Mouse (Mus musculus) cerebellum, postnatal 36 days (tissue): Measurements from ENCODE around the gene Cd151.
A peak's percentile ranks its signal among the peaks of the same experiment; 100 is the strongest.

ENCODE experiments used
- DNase-seq, 2 experiments: peaks; one replicate each; pipeline ENCODE4 v3.0.0; 2021 to 2022; ENCODE audit warnings: mixed read lengths in 2 of 2

Gene Cd151

GRCm38 (mm10) chr7:141475805-141476158, 8.6 kb downstream of the Cd151 start:
- no peak for DNase-seq

GRCm38 (mm10) chr7:141476226-141476980, 9.2 kb downstream of the Cd151 start:
- DNase-seq = no peak

DNA sequence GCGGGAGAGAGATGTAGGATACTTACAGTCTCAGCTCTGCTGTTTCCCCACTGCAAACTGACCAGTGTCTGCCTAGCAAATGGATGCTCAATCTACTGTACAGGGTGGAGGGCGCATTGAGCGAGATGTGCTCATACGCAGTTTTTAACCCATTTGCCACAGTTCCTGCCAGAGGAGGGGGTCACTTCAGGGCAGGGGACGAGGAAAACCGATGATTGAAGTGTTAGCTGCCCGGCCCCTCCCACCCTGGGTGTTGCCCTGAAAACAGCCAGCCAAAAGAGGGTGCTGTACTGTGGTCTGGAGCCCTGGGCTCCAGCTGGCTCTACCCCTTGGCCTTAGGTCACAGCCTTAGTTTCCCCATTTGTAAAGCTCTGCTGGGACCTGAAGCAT, 9.8 kb downstream of the Cd151 start:
- no peak for DNase-seq

DNA sequence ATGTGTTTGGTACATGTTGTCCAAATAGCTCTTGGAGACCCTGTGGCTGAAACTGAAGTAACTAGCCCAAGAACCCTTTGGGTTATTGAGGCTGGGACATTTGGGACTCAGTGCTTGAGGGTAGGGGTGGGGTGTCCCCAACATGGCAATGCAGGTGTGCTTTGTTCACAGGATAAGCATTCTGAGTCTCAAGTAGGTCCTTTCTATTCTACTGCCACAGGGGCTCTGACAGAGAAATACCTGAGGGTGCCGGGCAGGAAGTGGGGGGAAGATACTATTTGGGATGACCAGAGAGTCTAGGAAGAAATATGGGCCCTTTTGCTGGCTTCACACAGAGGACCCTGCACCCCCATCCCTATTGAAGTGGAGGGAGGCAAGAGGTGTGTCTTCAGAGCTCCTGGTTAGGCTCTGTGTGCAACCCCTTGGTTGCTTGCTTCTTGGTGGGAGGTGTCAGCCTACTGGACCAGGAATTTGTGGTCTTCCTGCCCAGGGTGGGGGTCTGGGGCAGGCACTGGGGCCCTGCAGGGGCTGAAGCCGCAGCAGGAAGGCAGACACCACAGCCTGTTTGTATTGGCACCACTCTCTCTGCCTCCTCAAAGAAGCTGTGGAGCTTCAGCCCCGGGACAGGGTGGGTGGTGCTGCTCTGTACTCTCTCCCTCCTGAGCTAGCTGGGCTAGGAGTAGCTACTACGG, 10.5 kb downstream of the Cd151 start:
- DNase-seq = no peak

DNA sequence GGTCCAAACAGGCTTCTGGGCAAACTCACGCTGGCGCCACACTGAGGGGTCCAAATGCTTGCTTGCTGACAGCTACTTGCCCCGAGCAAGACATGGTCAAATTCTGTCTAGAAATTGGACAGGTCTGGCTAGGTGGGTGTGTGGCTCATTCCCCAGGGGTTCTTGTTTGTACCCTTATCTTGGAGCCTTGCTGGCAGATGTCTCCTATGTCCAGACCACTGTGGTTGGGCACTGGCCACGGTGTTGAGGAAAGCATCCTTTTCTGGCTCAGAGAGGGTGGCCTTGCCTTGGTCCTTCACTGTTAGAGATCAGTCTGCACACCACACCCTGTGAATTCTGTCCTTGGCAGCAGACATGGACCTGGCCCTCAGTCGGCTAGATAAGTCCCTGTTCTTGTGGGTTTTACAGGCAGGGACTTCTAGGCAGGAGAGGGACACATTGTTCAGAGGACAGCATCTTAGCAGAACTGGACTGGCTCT, 11.1 kb downstream of the Cd151 start:
- DNase-seq = no peak

DNA sequence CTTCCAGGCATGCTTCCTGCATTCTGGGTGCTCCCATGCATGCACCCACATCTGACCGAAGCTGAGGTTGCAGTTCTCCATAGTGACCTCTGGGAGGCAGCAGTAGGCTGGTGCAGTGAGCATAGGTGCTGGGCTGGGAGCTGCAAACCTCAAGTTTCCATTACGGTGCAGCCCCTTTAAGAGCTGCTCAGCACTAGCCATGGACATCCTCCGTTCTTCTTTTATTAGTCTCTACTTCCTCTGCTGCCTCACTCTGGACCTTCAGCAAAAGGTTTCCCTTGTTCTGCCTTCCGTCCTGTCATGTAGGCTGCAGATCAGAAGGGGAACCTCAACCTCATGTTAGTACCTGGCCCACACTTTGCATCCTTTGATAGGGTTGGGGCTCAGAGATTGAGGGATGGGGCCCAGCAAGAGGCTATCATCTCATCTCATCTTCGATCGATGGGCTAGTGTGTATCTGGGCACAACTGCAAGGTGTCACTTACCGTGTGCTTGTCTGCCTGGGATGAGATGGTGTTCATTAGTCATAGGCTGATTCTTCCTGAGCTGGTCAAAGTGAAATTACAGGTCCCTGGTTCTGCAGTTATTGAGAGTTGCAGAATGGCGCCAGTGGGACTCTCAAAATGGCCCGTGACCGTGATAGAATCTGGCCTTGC, 13.8 kb downstream of the Cd151 start:
- peak; percentile 79 to 88 for DNase-seq

DNA sequence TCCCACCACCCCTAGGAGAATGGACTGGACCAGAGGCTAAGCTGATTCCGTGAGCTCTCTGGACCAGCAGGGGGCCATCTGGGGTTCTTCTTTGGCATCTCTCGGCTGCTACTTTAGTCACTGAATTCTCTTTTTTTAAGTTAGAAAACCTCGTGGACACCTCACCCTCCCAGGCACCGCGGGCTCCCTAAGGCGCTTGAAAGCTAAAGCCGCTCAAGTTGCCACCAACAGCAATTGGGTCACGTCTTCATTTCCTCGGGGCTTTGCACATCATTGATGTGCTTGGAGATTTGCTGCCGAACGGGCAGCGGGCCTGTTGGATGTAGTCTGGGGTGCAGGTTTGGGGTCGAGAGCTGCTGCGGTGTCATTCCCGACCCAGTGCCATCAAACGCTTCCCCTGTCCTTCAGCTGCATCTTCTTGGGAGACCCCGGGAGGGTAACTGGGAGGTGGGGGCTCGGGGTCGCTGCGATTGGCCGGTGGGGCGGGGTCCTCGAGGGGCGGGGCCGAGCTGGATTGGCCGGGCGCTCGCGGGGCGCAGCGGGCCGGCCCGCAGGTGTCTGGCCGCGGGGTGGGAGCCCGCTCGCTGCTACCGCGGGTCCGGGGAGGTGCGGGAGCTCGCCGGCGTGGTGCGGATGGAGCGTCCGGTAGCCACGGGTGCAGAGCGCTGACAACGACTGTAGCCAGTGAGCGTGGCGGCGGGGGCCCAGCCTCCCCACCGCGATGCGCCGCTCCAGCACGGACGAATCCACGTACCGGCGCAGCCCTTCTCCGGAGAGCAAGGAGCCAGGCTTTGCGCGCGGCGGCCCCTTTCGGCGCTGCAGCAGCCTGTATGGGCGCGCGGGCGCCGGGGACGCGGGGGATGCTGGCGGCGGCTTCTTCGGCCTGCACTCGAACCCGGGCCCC, 14.6 kb downstream of the Cd151 start:
- DNase-seq = peak; percentile 74 to 82

DNA sequence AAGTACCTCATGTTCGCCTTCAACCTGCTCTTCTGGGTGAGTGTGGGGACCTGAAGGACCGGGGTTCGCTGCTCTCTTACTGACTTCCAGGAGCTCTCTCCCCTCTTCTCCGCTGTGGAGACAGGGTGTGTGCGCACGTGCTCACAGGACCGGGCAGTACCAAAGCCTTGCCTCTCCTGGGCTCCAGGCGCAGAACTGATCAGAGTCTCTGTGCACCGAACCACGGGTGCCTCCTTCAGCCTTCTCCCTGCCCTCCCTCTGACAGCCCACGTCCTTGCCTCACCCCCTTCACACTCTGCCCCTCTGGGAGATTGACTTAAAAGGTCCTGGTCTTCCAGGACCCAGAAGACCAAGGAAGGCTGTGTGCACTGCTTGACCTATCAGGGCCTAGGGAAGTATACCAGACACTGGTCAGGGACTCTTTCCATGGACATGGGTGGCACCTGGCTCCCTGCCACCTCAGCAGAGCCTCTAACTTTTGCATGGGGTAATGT, 15.4 kb downstream of the Cd151 start:
- DNase-seq = peak in 1 of 2 experiments; percentile 49

GRCm38 (mm10) chr7:141483114-141483653, 16.0 kb downstream of the Cd151 start:
- no peak for DNase-seq

DNA sequence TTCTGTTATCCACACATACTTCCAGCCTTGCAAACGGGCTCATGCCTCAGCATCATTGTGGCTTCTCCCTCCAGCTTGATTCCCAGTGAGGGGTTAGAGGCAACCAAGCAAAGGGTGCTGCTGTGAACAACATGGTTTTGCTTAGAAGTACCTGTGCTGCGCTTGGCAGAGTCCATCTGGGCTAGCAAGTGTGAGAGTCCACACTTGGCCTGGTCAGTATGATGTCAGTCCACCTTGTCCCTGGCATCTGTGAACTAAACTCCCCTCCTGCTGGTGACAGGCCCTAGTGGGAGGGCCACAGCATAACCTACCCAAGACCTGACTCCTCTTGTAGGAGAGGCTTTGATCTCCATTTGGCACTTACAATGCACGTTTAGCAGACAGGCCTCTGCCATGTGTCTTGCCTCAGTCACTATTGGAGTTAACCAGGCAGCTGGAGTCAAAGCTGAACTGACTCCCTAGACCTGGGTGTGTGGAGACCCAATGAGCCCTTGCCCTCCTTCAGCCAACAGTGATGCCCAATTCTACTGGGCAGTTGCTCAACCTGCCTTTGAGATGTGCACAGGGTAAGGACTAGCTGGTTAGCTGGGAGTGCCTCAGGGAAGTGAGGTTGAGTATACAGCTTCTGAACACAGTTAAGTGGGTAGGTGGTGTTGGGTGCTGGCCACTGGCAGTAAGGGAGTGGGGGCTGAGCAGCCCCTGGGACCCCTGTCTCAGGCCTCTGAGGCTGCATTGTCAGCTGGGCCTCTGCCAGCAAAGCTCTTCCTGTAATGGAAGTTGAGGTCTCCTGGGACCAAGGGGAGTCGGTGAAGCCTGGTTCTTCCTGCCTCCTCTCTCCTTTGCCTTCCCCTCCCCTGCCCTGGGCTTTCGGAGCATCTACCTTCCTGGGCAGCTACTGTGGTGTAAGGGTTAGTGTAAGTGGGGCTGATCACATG, 17.3 kb downstream of the Cd151 start:
- peak in 1 of 2 experiments; percentile 46 for DNase-seq

DNA sequence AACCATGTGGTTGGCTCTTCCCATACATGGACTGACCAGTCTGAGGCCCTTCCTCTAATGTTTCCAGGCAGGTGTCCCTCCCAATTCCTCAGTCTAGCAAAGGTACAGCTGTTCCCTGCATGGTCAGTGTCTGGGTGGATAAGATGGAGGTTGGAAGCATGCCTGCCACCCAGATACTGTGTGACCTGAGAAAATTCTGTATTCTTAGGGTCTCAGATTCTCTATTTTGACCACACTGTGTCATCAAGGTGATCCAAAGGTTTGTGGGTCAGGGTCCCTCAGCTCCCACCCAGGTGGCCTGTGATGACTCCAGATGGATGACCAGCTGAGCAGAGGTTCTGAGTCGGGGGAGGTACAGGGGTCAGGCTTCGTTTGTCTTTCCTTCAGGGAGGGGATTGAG, 18.0 kb downstream of the Cd151 start:
- DNase-seq = no peak

- peak; percentile 96 to 97 for DNase-seq
Observed at GRCm38 (mm10) chr7:141485606-141486005, 18.4 kb downstream of the Cd151 start.

GRCm38 (mm10) chr7:141486239-141486638, 19.0 kb downstream of the Cd151 start:
- peak in 1 of 2 experiments; percentile 47 for DNase-seq

DNA sequence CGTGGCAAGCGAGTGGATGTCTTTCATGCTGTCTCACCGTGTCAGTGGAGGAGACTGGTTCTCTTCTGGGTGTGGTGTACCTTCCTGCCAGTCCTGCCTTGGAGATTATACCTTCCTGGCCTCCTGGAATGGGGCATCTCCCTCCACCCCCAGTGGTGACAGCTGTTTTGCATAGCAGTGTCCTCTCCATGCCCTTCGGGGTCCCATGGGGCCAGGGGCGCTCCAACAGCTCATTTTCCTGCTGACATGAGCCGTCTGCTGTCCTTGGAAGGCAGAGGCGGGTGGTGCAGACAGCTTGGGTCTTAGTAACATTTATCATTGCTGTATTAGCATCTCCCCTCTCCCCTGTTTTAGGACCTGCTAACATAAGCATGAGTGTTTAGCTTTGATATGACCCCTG, 19.9 kb downstream of the Cd151 start:
- no peak for DNase-seq

DNA sequence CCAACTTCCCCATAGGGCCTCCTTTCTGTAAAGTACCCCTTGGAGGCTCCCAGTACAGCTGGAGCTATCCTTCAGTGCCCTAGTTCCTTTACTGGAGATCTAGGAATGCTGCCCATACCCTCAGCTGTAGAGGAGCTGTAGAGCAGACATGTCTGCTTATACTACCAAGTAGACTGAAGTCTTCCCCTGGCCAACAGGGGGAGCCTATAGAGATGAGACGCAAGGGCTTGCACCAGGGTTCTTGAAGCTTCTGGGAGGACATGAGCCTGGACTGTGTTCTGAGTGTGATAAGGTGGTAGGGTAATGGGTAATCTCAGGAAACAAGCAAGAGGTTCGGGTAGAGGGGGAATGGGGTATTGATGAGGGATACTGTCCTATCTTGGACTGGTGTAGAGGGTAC, 24.0 kb downstream of the Cd151 start:
- no peak for DNase-seq

- peak; percentile 64 to 68 for DNase-seq
Observed at GRCm38 (mm10) chr7:141492738-141493137, 25.5 kb downstream of the Cd151 start.

DNA sequence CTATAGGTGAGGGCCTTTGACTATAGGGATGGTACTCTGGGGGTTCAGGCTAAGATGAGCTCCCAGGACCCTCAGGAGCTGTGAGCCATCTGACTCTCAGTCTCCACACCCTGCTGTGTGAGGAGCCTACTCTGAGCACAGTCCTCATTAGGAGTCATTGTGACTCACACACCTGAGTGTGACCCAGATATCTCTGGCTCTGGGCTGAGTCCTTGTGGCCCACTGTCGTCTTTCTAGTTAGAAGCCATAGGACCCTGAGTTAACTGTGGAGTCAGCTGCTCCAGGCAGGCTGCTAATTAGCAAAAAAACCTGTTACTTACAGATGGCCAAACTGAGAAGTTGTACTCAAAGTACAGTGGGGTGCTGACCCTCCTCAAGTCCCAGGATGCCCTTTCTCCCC, 26.5 kb downstream of the Cd151 start:
- peak; percentile 11 to 38 for DNase-seq

GRCm38 (mm10) chr7:141495379-141495778, 28.2 kb downstream of the Cd151 start:
- peak; percentile 15 to 34 for DNase-seq

DNA sequence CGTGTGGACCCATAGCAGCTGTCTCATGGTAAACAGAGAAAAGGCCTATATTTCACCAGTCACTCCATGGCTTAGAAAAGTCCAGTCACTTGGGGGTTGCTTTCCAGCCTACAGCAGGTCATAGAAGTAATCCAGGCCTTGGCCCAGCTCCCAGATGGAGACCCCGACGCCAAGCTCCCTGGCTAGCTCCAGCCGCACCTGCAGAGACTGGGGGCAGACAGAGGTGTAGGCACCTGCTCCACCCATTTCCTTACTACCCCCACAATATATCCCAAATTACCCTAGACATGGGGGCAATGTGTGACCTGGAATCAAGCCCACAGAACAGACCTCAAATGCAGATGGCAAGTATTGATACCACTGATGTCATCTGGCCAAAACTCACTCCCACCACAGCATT, 28.7 kb downstream of the Cd151 start:
- no peak for DNase-seq

DNA sequence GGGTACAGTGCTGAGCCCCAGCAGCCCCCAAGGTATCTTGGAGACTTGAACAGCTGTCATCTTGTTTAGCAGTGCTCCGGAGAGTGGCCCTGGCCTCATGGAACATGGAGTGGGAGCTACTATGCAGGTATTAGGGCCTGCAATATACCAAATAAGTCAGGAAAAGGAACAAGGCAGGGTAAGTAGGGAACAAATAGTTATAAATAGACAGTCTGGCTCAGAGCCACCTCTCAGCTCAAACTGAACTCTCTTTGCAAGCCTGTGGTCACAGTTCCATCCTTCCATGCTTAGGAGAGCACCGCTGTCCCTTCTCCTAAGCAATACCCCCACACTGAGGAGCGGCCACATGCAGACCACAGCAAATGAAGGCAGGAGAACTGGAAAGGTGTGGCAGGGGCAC, 30.4 kb downstream of the Cd151 start:
- peak in 1 of 2 experiments; percentile 34 for DNase-seq
